ENCODE assay signal across 21 mouse cellular contexts in genomic region chr15:92398747-92399146, GRCm38 (mm10). TPM values are rescaled to one million over a fixed set of nuclear protein-coding genes. Genes with fewer than 3 reads are reported as not detected.
A peak's percentile ranks its signal among the peaks of the same experiment; 100 is the strongest.
DNase-seq lines count a peak whose midpoint lies in the region; ATAC-seq and TF ChIP-seq lines count a peak whose summit lies in the region.
"Had no signal": no experiment of that assay in that cellular context is flagged by ENCODE, and none has a peak within 500 bp of the region (broad histone marks: within the 10 kb centered on the region; RNA-seq: fewer than 3 reads in every experiment).

No protein-coding gene starts in this region.

- TF ChIP-seq CTCF in cortical plate, adult 2 months (IDR thresholded peaks at IDR 0.05; ENCODE audit: extremely low read depth, insufficient read depth, low read length) = no peak
- TF ChIP-seq CTCF in midbrain, postnatal 0 days (IDR thresholded peaks at IDR 0.05) = no peak

- WGBS in intestine, embryonic 14.5 days = 47% methylated on average over 2 of the region's 2 CpGs
- WGBS in intestine, embryonic 16.5 days = 32% methylated on average over 2 of the region's 2 CpGs
- 35% methylated on average over 2 of the region's 2 CpGs for WGBS in embryonic facial prominence, embryonic 13.5 days
- WGBS in midbrain, postnatal 0 days = 58% methylated on average over 2 of the region's 2 CpGs

- no peaks in the 10 kb centered on the region for H3K4me1 ChIP-seq in intestine, embryonic 14.5 days (replicated peaks; ENCODE audit: control insufficient read depth, insufficient read depth, low read length)
- peaks cover 6% of the 10 kb centered on the region; the same call in 1 of the 2 replicates for H3K4me1 ChIP-seq in intestine, embryonic 16.5 days (ENCODE audit: control insufficient read depth, insufficient read depth, low read length)
- H3K4me1 ChIP-seq in cortical plate, adult 2 months (ENCODE audit: control insufficient read depth, insufficient read depth, low read length) = no peaks in the 10 kb centered on the region
- H3K4me1 ChIP-seq in embryonic facial prominence, embryonic 13.5 days = peaks cover 32% of the 10 kb centered on the region
- no peaks in the 10 kb centered on the region for H3K4me1 ChIP-seq in midbrain, postnatal 0 days (ENCODE audit: insufficient read depth, low read length)
- H3K4me1 ChIP-seq: megakaryocyte, embryonic 14.5 days had no signal

- no peak for ATAC-seq in intestine, embryonic 14.5 days (replicated peaks; ENCODE audit: low FRiP score, low TSS enrichment, low read depth)
- no peak for ATAC-seq in intestine, embryonic 16.5 days
- no peak for ATAC-seq in embryonic facial prominence, embryonic 13.5 days (ENCODE audit: insufficient number of reproducible peaks, insufficient read depth, low FRiP score, low TSS enrichment, low read depth)
- no peak for ATAC-seq in midbrain, postnatal 0 days (ENCODE audit: low FRiP score)
- ATAC-seq: forebrain, embryonic 14.5 days; midbrain, embryonic 15.5 days had no signal

- peak overlapping the region; percentile 71 for H3K27ac ChIP-seq in intestine, embryonic 14.5 days (ENCODE audit: low read depth)
- no peak overlapping the region for H3K27ac ChIP-seq in intestine, embryonic 16.5 days (ENCODE audit: low read length)
- no peak overlapping the region for H3K27ac ChIP-seq in cortical plate, adult 2 months (ENCODE audit: insufficient read depth, low read length)
- H3K27ac ChIP-seq in embryonic facial prominence, embryonic 13.5 days = peak overlapping the region; percentile 24; the same call in 1 of the 2 replicates
- H3K27ac ChIP-seq in midbrain, postnatal 0 days (ENCODE audit: low read depth, low read length) = no peak overlapping the region
- H3K27ac ChIP-seq: heart, embryonic 10.5 days; midbrain, embryonic 15.5 days; neural tube, embryonic 15.5 days had no signal

- no peak overlapping the region for H3K9ac ChIP-seq in intestine, embryonic 14.5 days (ENCODE audit: low read length)
- H3K9ac ChIP-seq in intestine, embryonic 16.5 days (ENCODE audit: low read depth, low read length) = no peak overlapping the region
- H3K9ac ChIP-seq in embryonic facial prominence, embryonic 13.5 days = no peak overlapping the region
- H3K9ac ChIP-seq in midbrain, postnatal 0 days (replicated peaks; ENCODE audit: low read length, poor library complexity, severe bottlenecking) = no peak overlapping the region
- H3K9ac ChIP-seq: midbrain, embryonic 15.5 days; neural tube, embryonic 15.5 days had no signal

- TF ChIP-seq POLR2A in cortical plate, adult 2 months (IDR thresholded peaks at IDR 0.05; ENCODE audit: extremely low read depth, insufficient read depth, low read length) = no peak

- peak overlapping the region; percentile 94; the same call in 1 of the 2 replicates for H3K4me2 ChIP-seq in intestine, embryonic 14.5 days (ENCODE audit: low read length)
- no peak overlapping the region for H3K4me2 ChIP-seq in intestine, embryonic 16.5 days (ENCODE audit: low read depth, low read length)
- H3K4me2 ChIP-seq in embryonic facial prominence, embryonic 13.5 days = peak overlapping the region; percentile 99; the same call in 1 of the 2 replicates
- no peak overlapping the region for H3K4me2 ChIP-seq in midbrain, postnatal 0 days (ENCODE audit: low read depth, low read length, poor library complexity, severe bottlenecking)

- H3K36me3 ChIP-seq in intestine, embryonic 14.5 days (ENCODE audit: control insufficient read depth, insufficient read depth, low read length) = no peaks in the 10 kb centered on the region
- no peaks in the 10 kb centered on the region for H3K36me3 ChIP-seq in intestine, embryonic 16.5 days (ENCODE audit: control insufficient read depth, insufficient read depth, low read length)
- no peaks in the 10 kb centered on the region for H3K36me3 ChIP-seq in embryonic facial prominence, embryonic 13.5 days
- H3K36me3 ChIP-seq in midbrain, postnatal 0 days (ENCODE audit: insufficient read depth, low read length) = no peaks in the 10 kb centered on the region
- H3K36me3 ChIP-seq: heart, embryonic 10.5 days; midbrain, embryonic 15.5 days; neural tube, embryonic 15.5 days had no signal

- no peaks in the 10 kb centered on the region for H3K9me3 ChIP-seq in intestine, embryonic 14.5 days (ENCODE audit: control insufficient read depth, low read length)
- no peaks in the 10 kb centered on the region for H3K9me3 ChIP-seq in intestine, embryonic 16.5 days (ENCODE audit: control insufficient read depth, low read length)
- no peaks in the 10 kb centered on the region for H3K9me3 ChIP-seq in embryonic facial prominence, embryonic 13.5 days
- no peaks in the 10 kb centered on the region for H3K9me3 ChIP-seq in midbrain, postnatal 0 days (ENCODE audit: low read length)
- H3K9me3 ChIP-seq: heart, embryonic 10.5 days; midbrain, embryonic 15.5 days; neural tube, embryonic 15.5 days had no signal

- DNase-seq in intestine, embryonic 14.5 days (ENCODE audit: low spot score) = no peak
- peak; percentile 52 to 55 for DNase-seq in right cerebral cortex, postnatal 10 days (ENCODE audit: low spot score in 2 of 2)
- no peak for DNase-seq in lung, adult 18-20 months
- no peak for DNase-seq in cerebellum, adult 8-10 months
- DNase-seq in midbrain, postnatal 0 days (ENCODE audit: low spot score) = no peak
- DNase-seq: adrenal gland, adult 2 months; cerebellum, adult 9-11 months; kidney, adult 2 months; kidney, postnatal 14 days; lung, adult 2 months; thymus, adult 2 months had no signal

- H3K27me3 ChIP-seq in intestine, embryonic 14.5 days (replicated peaks; ENCODE audit: control insufficient read depth, insufficient read depth, low read length) = peaks cover 32% of the 10 kb centered on the region
- peaks cover 14% of the 10 kb centered on the region for H3K27me3 ChIP-seq in intestine, embryonic 16.5 days (replicated peaks; ENCODE audit: control insufficient read depth, insufficient read depth, low read length)
- peaks cover 40% of the 10 kb centered on the region for H3K27me3 ChIP-seq in embryonic facial prominence, embryonic 13.5 days
- H3K27me3 ChIP-seq in midbrain, postnatal 0 days (ENCODE audit: insufficient read depth, low read length) = 0 out of 2 replicates have a peak, but pooled peaks cover 7% of the 10 kb centered on the region

- no peak overlapping the region for H3K4me3 ChIP-seq in intestine, embryonic 14.5 days (ENCODE audit: low read depth, low read length)
- no peak overlapping the region for H3K4me3 ChIP-seq in intestine, embryonic 16.5 days (ENCODE audit: low read length)
- H3K4me3 ChIP-seq in cortical plate, adult 2 months (ENCODE audit: insufficient read depth, low read length) = peak overlapping the region; percentile 87; the same call in 1 of the 2 replicates
- no peak overlapping the region for H3K4me3 ChIP-seq in embryonic facial prominence, embryonic 13.5 days
- H3K4me3 ChIP-seq in midbrain, postnatal 0 days (ENCODE audit: low read depth, low read length) = no peak overlapping the region
- H3K4me3 ChIP-seq: erythroblast, embryonic 14.5 days; megakaryocyte, embryonic 14.5 days; midbrain, embryonic 15.5 days had no signal

RNA-seq across cellular contexts. Expression of gene Pdzrn4, which starts 2.1 kb away (rescaled TPM):
- polyA plus RNA-seq in intestine, embryonic 14.5 days (2014; fragmentation: Nextera tagmentation; extraction: Ambion mirVana) = 2.4 and 2.6 TPM in 2 replicates
- polyA plus RNA-seq in intestine, embryonic 16.5 days (2015; fragmentation: Nextera tagmentation; extraction: Ambion mirVana) = 1.2 and 1.8 TPM in 2 replicates
- 4.2 and 4.6 TPM in 2 replicates for polyA plus RNA-seq in cortical plate, adult 2 months (2012; rRNA removed)
- polyA plus RNA-seq in embryonic facial prominence, embryonic 13.5 days (2015; fragmentation: Nextera tagmentation; extraction: Ambion mirVana) = 3.3 and 4.8 TPM in 2 replicates
- total RNA-seq in midbrain, postnatal 0 days (2014; rRNA removed) = 14.6 and 19.0 TPM in 2 replicates
- polyA plus RNA-seq in midbrain, postnatal 0 days (2015; fragmentation: Nextera tagmentation; extraction: Ambion mirVana) = 23.0 and 23.2 TPM in 2 replicates
- total RNA-seq: adrenal gland, adult 2 months; liver, adult 2 months had no signal
- polyA plus RNA-seq: liver, adult 2 months had no signal

Comparison
In these comparisons a context has a peak if more than half of its experiments do, and no peak if none do; other contexts are left out.
1. H3K27ac ChIP-seq: peak in intestine, embryonic 14.5 days (single experiment) and embryonic facial prominence, embryonic 13.5 days (single experiment); none in intestine, embryonic 16.5 days (single experiment), cortical plate, adult 2 months (single experiment) and midbrain, postnatal 0 days (single experiment).
2. H3K4me2 ChIP-seq: peak in intestine, embryonic 14.5 days (single experiment) and embryonic facial prominence, embryonic 13.5 days (single experiment); none in intestine, embryonic 16.5 days (single experiment) and midbrain, postnatal 0 days (single experiment).
3. DNase-seq: peak in right cerebral cortex, postnatal 10 days (2 of 2); none in intestine, embryonic 14.5 days (single experiment), lung, adult 18-20 months (0 of 2), cerebellum, adult 8-10 months (single experiment) and midbrain, postnatal 0 days (single experiment).